Mouse (Mus musculus): Measurements from ENCODE around the gene Hspe1. TPM values are rescaled to one million over a fixed set of nuclear protein-coding genes. Genes with fewer than 3 reads are reported as not detected.
"Not testable (repeated sequence)": the region's sequence is repeated elsewhere in the genome, so short reads cannot be mapped to it uniquely, and the experiment has no call there.

Hspe1 gene
- polyA plus RNA-seq, 1 experiment from 2014 or later, result 359 TPM

- Histone ChIP-seq H3K27ac (no peak overlapping the region), H3K9ac (no peak overlapping the region), H3K4me2 (no peak overlapping the region), H3K4me1 (replicated peaks) (peaks cover 8% of the 10 kb centered on the region), H3K27me3 (no peaks in the 10 kb centered on the region), H3K36me3 (peaks cover 6% of the 10 kb centered on the region; the same call in 1 of the 2 replicates), H3K4me3 (no peak overlapping the region), H3K9me3 (replicated peaks) (no peaks in the 10 kb centered on the region)
- 82% methylated on average over 5 of the region's 5 CpGs for WGBS
- ATAC-seq (replicated peaks; ENCODE audit: insufficient number of reproducible peaks, insufficient read depth, low FRiP score, low read depth), result no peak
These were observed 32.4 kb upstream of the Hspe1 start for GRCm38 (mm10) chr1:55055322-55056115.

DNA sequence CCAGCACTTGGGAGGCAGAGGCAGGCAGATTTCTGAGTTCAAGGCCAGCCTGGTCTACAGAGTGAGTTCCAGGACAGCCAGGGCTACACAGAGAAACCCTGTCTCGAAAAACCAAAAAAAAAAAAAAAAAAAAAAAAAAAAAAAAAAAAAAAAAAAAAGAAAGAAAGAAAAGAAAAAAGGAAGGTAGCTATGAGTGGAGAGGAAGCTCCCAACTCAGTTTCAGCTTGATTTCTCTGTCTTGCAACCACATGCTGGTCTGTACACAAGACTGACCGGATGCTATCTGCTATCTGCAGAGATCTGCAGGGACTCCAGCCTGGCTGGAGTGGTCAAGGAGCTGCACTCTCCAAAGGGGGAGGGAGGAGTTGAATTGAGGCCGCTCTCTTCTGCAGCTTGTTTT is 29.5 kb upstream of the Hspe1 start:
- H3K9ac ChIP-seq; H3K27ac ChIP-seq; H3K4me2 ChIP-seq; H3K27me3 ChIP-seq; H3K4me1 ChIP-seq (replicated peaks); H3K9me3 ChIP-seq (replicated peaks); H3K4me3 ChIP-seq; ATAC-seq (replicated peaks; ENCODE audit: insufficient number of reproducible peaks, insufficient read depth, low FRiP score, low read depth): not testable (repeated sequence)
- 62% methylated on average over 3 of the region's 3 CpGs for WGBS
- H3K36me3 ChIP-seq, result peaks cover 11% of the 10 kb centered on the region; the same call in 1 of the 2 replicates

- Histone ChIP-seq H3K36me3 (peaks cover 31% of the 10 kb centered on the region), H3K9me3 (replicated peaks) (no peaks in the 10 kb centered on the region)
These were observed 26.8 kb upstream of the Hspe1 start for GRCm38 (mm10) chr1:55061099-55061498.

GRCm38 (mm10) chr1:55061772-55062171 is 26.2 kb upstream of the Hspe1 start:
- no peak for ATAC-seq (replicated peaks; ENCODE audit: insufficient number of reproducible peaks, insufficient read depth, low FRiP score, low read depth)

More at GRCm38 (mm10) chr1:55061099-55061498, 26.8 kb upstream of the Hspe1 start:
- Histone ChIP-seq H3K4me1 (replicated peaks) (no peaks in the 10 kb centered on the region), H3K27me3 (no peaks in the 10 kb centered on the region), H3K27ac (no peak overlapping the region), H3K4me3 (no peak overlapping the region), H3K4me2 (no peak overlapping the region), H3K9ac (no peak overlapping the region)
- 85% methylated on average over 5 of the region's 5 CpGs for WGBS
- ATAC-seq (replicated peaks; ENCODE audit: insufficient number of reproducible peaks, insufficient read depth, low FRiP score, low read depth), result no peak

DNA sequence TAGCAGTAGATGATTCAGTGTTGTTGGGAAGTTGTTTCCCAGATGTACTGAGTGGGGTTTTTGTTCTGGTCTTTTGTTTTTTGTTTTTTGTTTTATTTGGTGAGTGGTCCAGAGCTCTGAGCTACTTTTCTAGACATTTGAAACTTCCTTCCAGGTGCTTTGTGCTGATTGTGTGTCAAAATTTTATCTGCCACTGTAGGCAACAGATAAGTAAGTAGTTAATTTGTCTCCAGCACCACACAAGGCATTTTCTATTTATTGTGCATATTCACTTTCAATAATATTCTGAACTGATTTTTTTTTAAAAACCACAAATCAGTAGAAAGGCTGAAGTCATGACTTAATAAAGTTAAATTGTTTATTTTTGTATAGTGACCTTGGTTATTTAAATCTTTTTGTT is 15.6 kb upstream of the Hspe1 start:
- H3K4me2 ChIP-seq; H3K27me3 ChIP-seq; H3K27ac ChIP-seq; H3K9me3 ChIP-seq (replicated peaks); H3K9ac ChIP-seq; H3K4me1 ChIP-seq (replicated peaks); H3K4me3 ChIP-seq; ATAC-seq (replicated peaks; ENCODE audit: insufficient number of reproducible peaks, insufficient read depth, low FRiP score, low read depth): not testable (repeated sequence)
- H3K36me3 ChIP-seq, result peaks cover 34% of the 10 kb centered on the region

More at GRCm38 (mm10) chr1:55061772-55062171, 26.2 kb upstream of the Hspe1 start:
- H3K9me3 ChIP-seq (replicated peaks), result no peaks in the 10 kb centered on the region
- no peak overlapping the region for H3K4me2 ChIP-seq
- H3K4me1 ChIP-seq (replicated peaks), result no peaks in the 10 kb centered on the region
- 89% methylated on average over 4 of the region's 4 CpGs for WGBS
- no peaks in the 10 kb centered on the region for H3K27me3 ChIP-seq
- peaks cover 36% of the 10 kb centered on the region for H3K36me3 ChIP-seq
- H3K27ac ChIP-seq, result no peak overlapping the region
- no peak overlapping the region for H3K9ac ChIP-seq
- H3K4me3 ChIP-seq, result no peak overlapping the region

DNA sequence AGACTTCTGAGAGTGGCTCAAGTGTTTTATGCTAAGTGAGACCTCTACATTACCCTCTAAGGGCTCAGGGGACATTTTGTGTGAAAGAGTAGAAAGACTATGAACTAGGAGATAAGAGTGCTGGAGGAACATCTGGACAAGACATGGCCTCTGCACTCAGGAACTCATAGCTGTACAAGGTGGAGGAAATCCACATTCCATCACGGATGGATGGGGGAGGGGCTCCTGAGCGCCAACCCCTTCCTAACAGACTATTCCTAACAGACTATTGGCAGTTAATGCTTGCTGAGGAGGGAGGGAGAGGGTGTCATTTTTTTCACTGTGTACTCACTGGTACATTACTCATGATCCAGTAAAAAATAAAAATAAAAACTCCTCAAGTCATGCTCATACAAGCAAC is 13.2 kb upstream of the Hspe1 start:
- Histone ChIP-seq H3K9ac (no peak overlapping the region), H3K4me1 (replicated peaks) (0 out of 2 replicates have a peak, but pooled peaks cover 3% of the 10 kb centered on the region), H3K27ac (no peak overlapping the region), H3K9me3 (replicated peaks) (no peaks in the 10 kb centered on the region), H3K27me3 (no peaks in the 10 kb centered on the region), H3K36me3 (peaks cover 40% of the 10 kb centered on the region), H3K4me3 (no peak overlapping the region), H3K4me2 (no peak overlapping the region)
- ATAC-seq (replicated peaks; ENCODE audit: insufficient number of reproducible peaks, insufficient read depth, low FRiP score, low read depth), result no peak
- 33% methylated on average over 2 of the region's 2 CpGs for WGBS

GRCm38 (mm10) chr1:55075652-55076394 is 12.1 kb upstream of the Hspe1 start:
- Histone ChIP-seq H3K27me3 (no peaks in the 10 kb centered on the region), H3K27ac (no peak overlapping the region), H3K4me1 (replicated peaks) (0 out of 2 replicates have a peak, but pooled peaks cover 3% of the 10 kb centered on the region), H3K9me3 (replicated peaks) (no peaks in the 10 kb centered on the region), H3K4me3 (no peak overlapping the region), H3K9ac (no peak overlapping the region), H3K4me2 (no peak overlapping the region), H3K36me3 (peaks cover 49% of the 10 kb centered on the region)
- WGBS, result 50% methylated on average over 5 of the region's 5 CpGs
- ATAC-seq (replicated peaks; ENCODE audit: insufficient number of reproducible peaks, insufficient read depth, low FRiP score, low read depth), result no peak

GRCm38 (mm10) chr1:55076395-55076743 is 11.6 kb upstream of the Hspe1 start:
- no peak overlapping the region for H3K27ac ChIP-seq
- no peaks in the 10 kb centered on the region for H3K27me3 ChIP-seq
- H3K4me3 ChIP-seq, result no peak overlapping the region
- no peaks in the 10 kb centered on the region for H3K9me3 ChIP-seq (replicated peaks)
- ATAC-seq (replicated peaks; ENCODE audit: insufficient number of reproducible peaks, insufficient read depth, low FRiP score, low read depth), result no peak
- H3K4me2 ChIP-seq, result no peak overlapping the region
- 0 out of 2 replicates have a peak, but pooled peaks cover 3% of the 10 kb centered on the region for H3K4me1 ChIP-seq (replicated peaks)
- no peak overlapping the region for H3K9ac ChIP-seq
- peaks cover 50% of the 10 kb centered on the region for H3K36me3 ChIP-seq

GRCm38 (mm10) chr1:55076849-55077516 is 10.9 kb upstream of the Hspe1 start:
- no peak overlapping the region for H3K4me3 ChIP-seq
- H3K36me3 ChIP-seq, result peaks cover 52% of the 10 kb centered on the region
- WGBS, result 91% methylated on average over 2 of the region's 2 CpGs
- no peak overlapping the region for H3K4me2 ChIP-seq
- H3K27ac ChIP-seq, result no peak overlapping the region
- no peak for ATAC-seq (replicated peaks; ENCODE audit: insufficient number of reproducible peaks, insufficient read depth, low FRiP score, low read depth)
- no peak overlapping the region for H3K9ac ChIP-seq
- no peaks in the 10 kb centered on the region for H3K27me3 ChIP-seq
- no peaks in the 10 kb centered on the region for H3K9me3 ChIP-seq (replicated peaks)
- 0 out of 2 replicates have a peak, but pooled peaks cover 3% of the 10 kb centered on the region for H3K4me1 ChIP-seq (replicated peaks)

DNA sequence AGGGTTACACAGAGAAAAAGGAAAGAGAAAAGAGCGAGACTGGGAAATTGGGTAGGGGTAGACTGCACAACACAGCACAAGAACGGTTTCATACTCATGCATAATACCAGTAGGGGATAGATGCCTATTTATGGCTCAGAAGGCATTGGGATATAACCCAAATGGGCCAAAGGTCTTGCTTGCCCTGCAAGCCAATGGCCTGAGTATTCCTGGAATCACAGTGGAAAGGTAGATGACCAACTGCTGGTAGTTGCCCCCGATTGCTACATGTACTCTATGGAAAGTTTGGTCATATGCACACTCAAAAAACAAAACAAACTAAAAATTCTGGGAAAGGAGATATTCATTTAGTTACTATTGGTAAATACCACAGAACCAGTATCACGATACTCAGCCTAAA is 8.3 kb upstream of the Hspe1 start:
- Histone ChIP-seq H3K27ac (no peak overlapping the region), H3K9ac (no peak overlapping the region), H3K4me2 (no peak overlapping the region), H3K9me3 (replicated peaks) (no peaks in the 10 kb centered on the region), H3K36me3 (peaks cover 72% of the 10 kb centered on the region), H3K4me1 (replicated peaks) (0 out of 2 replicates have a peak, but pooled peaks cover 7% of the 10 kb centered on the region), H3K27me3 (no peaks in the 10 kb centered on the region), H3K4me3 (no peak overlapping the region)
- WGBS, result 91% methylated on average over 4 of the region's 4 CpGs
- ATAC-seq (replicated peaks; ENCODE audit: insufficient number of reproducible peaks, insufficient read depth, low FRiP score, low read depth), result no peak

DNA sequence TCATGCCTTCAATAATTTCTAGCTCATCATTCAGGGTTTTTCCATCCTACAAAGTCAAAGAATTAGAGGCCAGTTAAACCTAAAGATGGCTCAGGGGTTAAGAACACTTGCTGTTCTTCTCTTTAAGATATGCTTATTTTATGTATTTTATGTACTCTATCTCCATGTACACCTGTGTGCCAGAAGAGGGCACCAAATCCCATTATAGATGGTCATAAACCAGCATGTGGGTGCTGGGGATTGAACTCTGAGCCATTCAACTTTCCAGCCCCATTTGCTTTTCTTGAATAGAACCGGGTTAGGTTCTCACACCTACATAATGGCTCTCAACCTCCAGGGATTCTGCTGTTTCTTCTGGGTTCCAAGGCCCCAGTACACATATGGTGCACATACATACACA is 5.8 kb upstream of the Hspe1 start:
- no peak for ATAC-seq (replicated peaks; ENCODE audit: insufficient number of reproducible peaks, insufficient read depth, low FRiP score, low read depth)
- H3K9me3 ChIP-seq (replicated peaks), result no peaks in the 10 kb centered on the region

More for the DNA sequence above, 5.8 kb upstream of the Hspe1 start:
- H3K4me3 ChIP-seq, result no peak overlapping the region
- WGBS, result 77% methylated on average over 1 of the region's 1 CpGs
- no peaks in the 10 kb centered on the region for H3K27me3 ChIP-seq
- peaks cover 80% of the 10 kb centered on the region for H3K36me3 ChIP-seq
- no peak overlapping the region for H3K4me2 ChIP-seq
- H3K27ac ChIP-seq, result no peak overlapping the region
- H3K4me1 ChIP-seq (replicated peaks), result peaks cover 17% of the 10 kb centered on the region
- no peak overlapping the region for H3K9ac ChIP-seq

All from heart, embryonic 15.5 days (tissue).